Mouse (Mus musculus): Measurements from ENCODE around the gene Nup153.
A peak's percentile ranks its signal among the peaks of the same experiment; 100 is the strongest.

Gene Nup153

GRCm38 (mm10) chr13:46727837-46728268 is at the start of gene Nup153:
Nup153 (minus strand) TSS chr13:46727940.
- peak; percentile 100 for DNase-seq

GRCm38 (mm10) chr13:46777461-46777860 is 49.7 kb upstream of the Nup153 start:
- no peak for DNase-seq

- no peak for DNase-seq
Observed at GRCm38 (mm10) chr13:46776636-46777305, 49.0 kb upstream of the Nup153 start.

- DNase-seq: no peak
Observed at GRCm38 (mm10) chr13:46774998-46775397, 47.3 kb upstream of the Nup153 start.

- DNase-seq: no peak
Observed at GRCm38 (mm10) chr13:46772581-46772980, 44.8 kb upstream of the Nup153 start.

- DNase-seq: no peak
Observed at GRCm38 (mm10) chr13:46765361-46765760, 37.6 kb upstream of the Nup153 start.

GRCm38 (mm10) chr13:46763210-46763609 is 35.5 kb upstream of the Nup153 start:
- DNase-seq: no peak

GRCm38 (mm10) chr13:46760921-46761320 is 33.2 kb upstream of the Nup153 start:
- no peak for DNase-seq

GRCm38 (mm10) chr13:46759281-46759809 is 31.6 kb upstream of the Nup153 start:
- no peak for DNase-seq

- DNase-seq: no peak
Observed at GRCm38 (mm10) chr13:46758627-46759026, 30.9 kb upstream of the Nup153 start.

- no peak for DNase-seq
Observed at GRCm38 (mm10) chr13:46757946-46758345, 30.2 kb upstream of the Nup153 start.

GRCm38 (mm10) chr13:46753294-46753693 is 25.6 kb upstream of the Nup153 start:
- no peak for DNase-seq

- no peak for DNase-seq
Observed at GRCm38 (mm10) chr13:46752566-46753229, 25.0 kb upstream of the Nup153 start.

- no peak for DNase-seq
Observed at GRCm38 (mm10) chr13:46748138-46748873, 20.6 kb upstream of the Nup153 start.

- no peak for DNase-seq
Observed at GRCm38 (mm10) chr13:46743821-46744220, 16.1 kb upstream of the Nup153 start.

GRCm38 (mm10) chr13:46742367-46742766 is 14.6 kb upstream of the Nup153 start:
- no peak for DNase-seq

- DNase-seq: no peak
Observed at GRCm38 (mm10) chr13:46739426-46739825, 11.7 kb upstream of the Nup153 start.

- no peak for DNase-seq
Observed at GRCm38 (mm10) chr13:46737482-46737881, 9.7 kb upstream of the Nup153 start.

GRCm38 (mm10) chr13:46736479-46736865 is 8.7 kb upstream of the Nup153 start:
- DNase-seq: no peak

GRCm38 (mm10) chr13:46735808-46736478 is 8.2 kb upstream of the Nup153 start:
- DNase-seq: peak; percentile 14 to 15

- no peak for DNase-seq
Observed at GRCm38 (mm10) chr13:46735219-46735807, 7.6 kb upstream of the Nup153 start.

GRCm38 (mm10) chr13:46729998-46730397 is 2.3 kb upstream of the Nup153 start:
- no peak for DNase-seq

- no peak for DNase-seq
Observed at GRCm38 (mm10) chr13:46728411-46728810, 671 bp upstream of the Nup153 start.
